8 mouse cellular contexts compared by ENCODE assay signal in the genomic region with DNA sequence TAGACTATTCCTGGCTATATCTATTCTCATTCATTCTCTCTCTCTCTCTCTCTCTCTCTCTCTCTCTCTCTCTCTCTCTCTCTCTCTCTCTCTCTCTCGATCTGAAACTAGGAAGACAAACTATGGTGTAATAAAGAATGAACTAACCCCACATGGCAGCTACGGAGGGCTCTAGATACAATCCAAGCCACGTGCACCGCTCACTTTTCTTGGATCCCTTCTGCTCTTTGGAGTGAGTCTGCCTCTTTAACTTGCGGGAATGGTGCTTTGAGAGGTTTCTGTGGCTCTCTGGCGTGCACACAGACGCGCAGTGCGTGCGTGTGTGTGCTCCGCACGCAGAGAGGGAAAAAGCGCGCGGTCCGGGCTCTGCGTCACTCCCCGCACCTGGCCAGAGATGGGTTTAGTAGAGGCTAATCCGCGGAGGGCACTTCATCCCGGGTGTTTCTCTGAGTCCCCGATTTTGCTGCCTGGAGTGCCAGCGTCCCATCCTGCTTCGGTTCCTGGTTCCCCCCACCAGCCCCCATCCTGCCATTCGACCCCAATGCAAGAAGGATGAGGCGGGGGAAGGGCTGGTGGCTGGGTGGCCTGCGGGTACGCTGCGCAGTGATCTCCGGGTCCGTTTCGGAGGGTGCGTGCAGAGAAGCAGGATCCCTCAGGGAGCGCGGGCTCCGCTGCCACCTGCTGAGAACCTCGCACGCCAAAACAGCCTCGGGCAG. TPM values are rescaled to one million over a fixed set of nuclear protein-coding genes. Genes with fewer than 3 reads are reported as not detected.
DNase-seq lines count a peak whose midpoint lies in the region; ATAC-seq lines count a peak whose summit lies in the region.

No protein-coding gene starts in this region.

- H3K4me2 ChIP-seq in embryonic facial prominence, embryonic 15.5 days (replicated peaks) = peak overlapping the region; percentile 100
- H3K4me2 ChIP-seq in intestine, embryonic 15.5 days (replicated peaks) = peak overlapping the region; percentile 98
- peak overlapping the region; percentile 99 for H3K4me2 ChIP-seq in liver, embryonic 13.5 days

- peaks cover 38% of the 10 kb centered on the region for H3K27me3 ChIP-seq in embryonic facial prominence, embryonic 15.5 days
- H3K27me3 ChIP-seq in intestine, embryonic 15.5 days (replicated peaks) = no peaks in the 10 kb centered on the region; the same call in 1 of the 2 replicates
- H3K27me3 ChIP-seq in liver, embryonic 13.5 days = peaks cover 21% of the 10 kb centered on the region

- under 1% methylated on average over 39 of the region's 39 CpGs for WGBS in embryonic facial prominence, embryonic 15.5 days
- under 1% methylated on average over 39 of the region's 39 CpGs for WGBS in intestine, embryonic 15.5 days
- WGBS in liver, embryonic 13.5 days (ENCODE audit: insufficient replicate concordance) = under 1% methylated on average over 39 of the region's 39 CpGs

- H3K9me3 ChIP-seq in embryonic facial prominence, embryonic 15.5 days (replicated peaks) = no peaks in the 10 kb centered on the region
- no peaks in the 10 kb centered on the region for H3K9me3 ChIP-seq in intestine, embryonic 15.5 days
- H3K9me3 ChIP-seq in liver, embryonic 13.5 days (replicated peaks) = no peaks in the 10 kb centered on the region

- ATAC-seq in embryonic facial prominence, embryonic 15.5 days (ENCODE audit: insufficient number of reproducible peaks, low FRiP score, low TSS enrichment, low read depth) = peak; percentile 13; the same call in 1 of the 2 replicates
- ATAC-seq in intestine, embryonic 15.5 days = peak; percentile 39
- no peak for ATAC-seq in liver, embryonic 13.5 days (ENCODE audit: low read depth)

- H3K4me1 ChIP-seq in embryonic facial prominence, embryonic 15.5 days = peaks cover 17% of the 10 kb centered on the region
- peaks cover 15% of the 10 kb centered on the region; the same call in 1 of the 2 replicates for H3K4me1 ChIP-seq in intestine, embryonic 15.5 days (replicated peaks)
- peaks cover 73% of the 10 kb centered on the region for H3K4me1 ChIP-seq in liver, embryonic 13.5 days (replicated peaks)

- DNase-seq in gastrocnemius, postnatal 10 days = peak; percentile 17
- no peak for DNase-seq in gastrocnemius, postnatal 4 days (ENCODE audit: low spot score in 2 of 2)
- peak; percentile 40 for DNase-seq in ES-CJ7 (ENCODE audit: low read depth, low spot score)
- DNase-seq in liver, embryonic 13.5 days = peak; percentile 10
- peak; percentile 42 for DNase-seq in retina, embryonic 14.5 days (ENCODE audit: low spot score)
- DNase-seq in ovary, postnatal 10 days (ENCODE audit: low spot score) = no peak

- H3K36me3 ChIP-seq in embryonic facial prominence, embryonic 15.5 days = no peaks in the 10 kb centered on the region
- H3K36me3 ChIP-seq in intestine, embryonic 15.5 days = no peaks in the 10 kb centered on the region
- H3K36me3 ChIP-seq in liver, embryonic 13.5 days = no peaks in the 10 kb centered on the region

- H3K27ac ChIP-seq in embryonic facial prominence, embryonic 15.5 days (replicated peaks) = no peak overlapping the region
- peak overlapping the region; percentile 51; the same call in 1 of the 2 replicates for H3K27ac ChIP-seq in intestine, embryonic 15.5 days
- H3K27ac ChIP-seq in liver, embryonic 13.5 days = no peak overlapping the region

- peak overlapping the region; percentile 39; the same call in 1 of the 2 replicates for H3K9ac ChIP-seq in embryonic facial prominence, embryonic 15.5 days
- H3K9ac ChIP-seq in intestine, embryonic 15.5 days = peak overlapping the region; percentile 67
- peak overlapping the region; percentile 78 for H3K9ac ChIP-seq in liver, embryonic 13.5 days

- peak overlapping the region; percentile 54 for H3K4me3 ChIP-seq in embryonic facial prominence, embryonic 15.5 days (replicated peaks)
- peak overlapping the region; percentile 80 for H3K4me3 ChIP-seq in intestine, embryonic 15.5 days (replicated peaks)
- peak overlapping the region; percentile 76 for H3K4me3 ChIP-seq in liver, embryonic 13.5 days (replicated peaks)

RNA-seq across cellular contexts. Expression of gene Tbc1d1, which starts 3.1 kb away (rescaled TPM):
- 10 to 100 TPM; 35.5 to 36.8 TPM for total RNA-seq in gastrocnemius, postnatal 10 days (2021)
- 10 to 100 TPM; 22.9 to 28.7 TPM for total RNA-seq in gastrocnemius, postnatal 4 days (2021)
- polyA plus RNA-seq in embryonic facial prominence, embryonic 15.5 days (2015; fragmentation: Nextera tagmentation; extraction: Ambion mirVana) = 17.5 and 18.1 TPM in 2 replicates
- polyA plus RNA-seq in intestine, embryonic 15.5 days (2015; fragmentation: Nextera tagmentation; extraction: Ambion mirVana) = 32.1 and 32.3 TPM in 2 replicates
- 7.0 and 10.2 TPM in 2 replicates for polyA plus RNA-seq in liver, embryonic 13.5 days (2015; fragmentation: Nextera tagmentation; extraction: Ambion mirVana)

Comparison
In these comparisons a context has a peak if more than half of its experiments do, and no peak if none do; other contexts are left out.
1. DNase-seq: peak in gastrocnemius, postnatal 10 days (single experiment), ES-CJ7 (single experiment), liver, embryonic 13.5 days (single experiment) and retina, embryonic 14.5 days (single experiment); none in gastrocnemius, postnatal 4 days (0 of 2) and ovary, postnatal 10 days (single experiment).
2. Peak in every context shown above with its lines, with median percentiles within 50 percentile points of each other: H3K4me2 ChIP-seq, H3K4me3 ChIP-seq and H3K9ac ChIP-seq.